Mouse (Mus musculus) midbrain, embryonic 14.5 days (tissue): ENCODE measurements around the gene Sec23a. TPM values are rescaled to one million over a fixed set of nuclear protein-coding genes. Genes with fewer than 3 reads are reported as not detected.

Source experiments
- ATAC-seq: fragments of 200-750 bp; cut with Nextera tagmentation; 2 replicates; pipeline ENCODE4 v1.8.0; 2017; ENCODE audit warnings: moderate number of reproducible peaks, moderate library complexity; ENCODE audit not compliant: low FRiP score, low TSS enrichment
- DNase-seq: peaks from one replicate; pipeline ENCODE4 v3.0.0-alpha.2; 2015
- H3K27ac ChIP-seq: fragments of 300-500 bp; sonication (generic); replicated peaks from 2 replicates; pipeline ENCODE4 v1.5.1; 2014; ENCODE audit warnings: mild to moderate bottlenecking, low read depth, low read length, moderate library complexity
- H3K27me3 ChIP-seq: fragments of 300-500 bp; sonication (generic); 2 replicates; pipeline ENCODE4 v1.6.1; 2014; ENCODE audit warnings: low read length, control low read depth, mixed read lengths; ENCODE audit not compliant: control insufficient read depth, insufficient read depth
- H3K36me3 ChIP-seq: fragments of 300-500 bp; sonication (generic); 2 replicates; pipeline ENCODE4 v1.6.1; 2014; ENCODE audit warnings: low read length, control low read depth; ENCODE audit not compliant: control insufficient read depth, insufficient read depth
- H3K4me1 ChIP-seq: fragments of 300-500 bp; sonication (generic); 2 replicates; pipeline ENCODE4 v1.6.1; 2014; ENCODE audit warnings: mild to moderate bottlenecking, antibody characterized with exemption, low read length, control low read depth; ENCODE audit not compliant: control insufficient read depth, insufficient read depth
- H3K4me2 ChIP-seq: fragments of 300-500 bp; sonication (generic); 2 replicates; pipeline ENCODE4 v1.6.1; 2014; ENCODE audit warnings: mild to moderate bottlenecking, low read length, moderate library complexity
- H3K4me3 ChIP-seq: fragments of 300-500 bp; sonication (generic); replicated peaks from 2 replicates; pipeline ENCODE4 v1.5.1; 2014; ENCODE audit warnings: low read depth, low read length
- H3K9ac ChIP-seq: fragments of 300-500 bp; sonication (generic); replicated peaks from 2 replicates; pipeline ENCODE4 v1.6.1; 2014; ENCODE audit warnings: mild to moderate bottlenecking, low read length, moderate library complexity
- H3K9me3 ChIP-seq: fragments of 300-500 bp; sonication (generic); 2 replicates; pipeline ENCODE4 v1.6.1; 2016; ENCODE audit warnings: low read length, control low read depth, mixed read lengths; ENCODE audit not compliant: control insufficient read depth
- WGBS: fragments of 180-500 bp; shearing (Covaris S2); extraction: QIAGEN DNeasy Blood & Tissue Kit; methylation state at CpG from one replicate; pipeline ENCODE4 v1.1.7; 2014; 5-methylcytosine and 5-hydroxymethylcytosine counted together
- polyA plus RNA-seq: library from polyadenylated mRNA; unstranded; fragments of >200 nt; fragmentation: Nextera tagmentation; extraction: Ambion mirVana; gene quantifications from 2 replicates; pipeline ENCODE4 v1.2.1, GENCODE M21; 2014

Gene Sec23a
- polyA plus RNA-seq, 1 experiment from 2014 or later = 133 TPM

DNA sequence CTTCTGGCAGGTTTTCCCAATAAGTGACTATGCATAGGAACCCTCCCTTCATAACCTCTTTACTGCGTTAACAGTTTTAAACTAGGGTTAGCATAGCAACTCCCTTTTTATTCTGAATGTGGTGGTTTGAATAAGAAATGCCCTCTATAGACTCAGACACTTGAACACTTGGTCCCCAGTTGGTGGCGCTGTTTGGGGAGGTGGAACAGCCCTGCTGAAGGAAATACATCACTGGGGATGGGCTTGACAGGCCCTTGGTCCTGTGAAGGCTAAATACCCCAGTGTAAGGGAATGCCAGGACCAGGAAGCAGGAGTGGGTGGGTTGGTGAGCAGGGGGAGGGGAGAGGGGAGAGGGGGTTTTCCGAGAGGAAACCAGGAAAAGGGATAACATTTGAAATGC is 92.3 kb downstream of the Sec23a start:
- DNase-seq (no peak), ATAC-seq (0 out of 2 replicates have a peak, but pooled peaks have one; percentile 22)
- Histone ChIP-seq H3K9ac (no peak overlapping the region), H3K27ac (no peak overlapping the region), H3K27me3 (no peaks in the 10 kb centered on the region), H3K36me3 (no peaks in the 10 kb centered on the region), H3K4me2 (no peak overlapping the region), H3K4me1 (no peaks in the 10 kb centered on the region), H3K4me3 (no peak overlapping the region), H3K9me3 (no peaks in the 10 kb centered on the region)
- WGBS = 71% methylated on average over 3 of the region's 3 CpGs

DNA sequence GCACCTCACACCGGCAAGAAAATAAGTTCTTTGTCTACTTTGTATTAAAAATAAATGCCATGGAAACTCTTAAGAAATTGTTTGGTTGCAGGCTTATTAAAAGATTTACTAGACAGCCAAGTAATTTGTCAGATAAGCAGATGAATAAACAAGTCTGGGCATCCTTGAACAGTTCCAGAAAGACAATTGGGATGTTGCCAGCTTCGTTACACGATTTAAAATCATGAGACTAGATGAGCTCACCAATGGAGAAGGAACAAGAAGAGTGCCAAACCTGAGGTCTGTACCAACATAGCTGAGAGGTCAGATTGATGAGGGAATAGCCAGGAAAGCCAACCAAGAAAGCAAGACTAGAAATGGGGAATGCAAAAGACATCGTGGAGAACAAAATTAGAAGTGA is 102.0 kb downstream of the Sec23a start:
- ATAC-seq (no peak), DNase-seq (no peak)
- WGBS = 89% methylated on average over 4 of the region's 4 CpGs
- no peaks in the 10 kb centered on the region for H3K9me3 ChIP-seq
- no peak overlapping the region for H3K4me2 ChIP-seq
- H3K4me3 ChIP-seq = no peak overlapping the region
- no peak overlapping the region for H3K9ac ChIP-seq
- H3K4me1 ChIP-seq = no peaks in the 10 kb centered on the region
- H3K27ac ChIP-seq = no peak overlapping the region
- no peaks in the 10 kb centered on the region for H3K27me3 ChIP-seq
- no peaks in the 10 kb centered on the region for H3K36me3 ChIP-seq

Other genes with a start within 250 kb of the Sec23a start
- gene Gemin2, start 1.4 kb upstream of the Sec23a start, polyA plus RNA-seq = 11.8 and 12.7 TPM in 2 replicates
- gene Trappc6b, start 49.5 kb upstream of the Sec23a start, polyA plus RNA-seq = 114 and 139 TPM in 2 replicates
- gene Pnn, start 54.9 kb upstream of the Sec23a start, polyA plus RNA-seq = 66.9 and 77.6 TPM in 2 replicates
- gene Mia2, start 83.8 kb upstream of the Sec23a start, polyA plus RNA-seq = 27.9 and 37.5 TPM in 2 replicates
- 11.4 and 13.7 TPM in 2 replicates for gene Fbxo33, start 207.7 kb upstream of the Sec23a start, polyA plus RNA-seq